Mouse (Mus musculus) lung, embryonic 14.5 days (tissue): ENCODE results near the gene Olfr1325. TPM values are rescaled to one million over a fixed set of nuclear protein-coding genes. Genes with fewer than 3 reads are reported as not detected.
"Not testable (repeated sequence)": the region's sequence is repeated elsewhere in the genome, so short reads cannot be mapped to it uniquely, and the experiment has no call there.

Experiments
- ATAC-seq: fragments of 200-750 bp; cut with Nextera tagmentation; 2 replicates; pipeline ENCODE4 v1.8.0; 2017; ENCODE audit warnings: mild to moderate bottlenecking, moderate TSS enrichment, moderate library complexity; ENCODE audit not compliant: insufficient read depth
- DNase-seq: peaks from one replicate; pipeline ENCODE4 v3.0.0-alpha.2; 2015
- H3K27ac ChIP-seq: fragments of 300-500 bp; sonication (generic); 2 replicates; pipeline ENCODE4 v1.5.1; 2014; ENCODE audit warnings: low read depth, mild to moderate bottlenecking, moderate library complexity
- H3K27me3 ChIP-seq: fragments of 300-500 bp; sonication (generic); 2 replicates; pipeline ENCODE4 v1.6.1; 2014; ENCODE audit warnings: low read length, control low read depth; ENCODE audit not compliant: insufficient read depth
- H3K36me3 ChIP-seq: fragments of 300-500 bp; sonication (generic); 2 replicates; pipeline ENCODE4 v1.6.1; 2014; ENCODE audit warnings: control low read depth; ENCODE audit not compliant: insufficient read depth
- H3K4me1 ChIP-seq: fragments of 300-500 bp; sonication (generic); 2 replicates; pipeline ENCODE4 v1.6.1; 2014; ENCODE audit warnings: antibody characterized with exemption, control low read depth; ENCODE audit not compliant: insufficient read depth
- H3K4me2 ChIP-seq: fragments of 300-500 bp; sonication (generic); 2 replicates; pipeline ENCODE4 v1.6.1; 2014; ENCODE audit warnings: mild to moderate bottlenecking
- H3K4me3 ChIP-seq: fragments of 300-500 bp; sonication (generic); 2 replicates; pipeline ENCODE4 v1.5.1; 2014; ENCODE audit warnings: low read depth, low read length
- H3K9ac ChIP-seq: fragments of 300-500 bp; sonication (generic); 2 replicates; pipeline ENCODE4 v1.6.1; 2014
- H3K9me3 ChIP-seq: fragments of 300-500 bp; sonication (generic); 2 replicates; pipeline ENCODE4 v1.6.1; 2016; ENCODE audit warnings: low read depth, low read length, control low read depth
- CTCF ChIP-seq: IDR thresholded peaks from 2 replicates; pipeline ENCODE4 v1.5.1; 2016; ENCODE audit warnings: antibody characterized with exemption, low read depth
- WGBS: fragments of 180-500 bp; shearing (Covaris S2); extraction: QIAGEN DNeasy Blood & Tissue Kit; methylation state at CpG from one replicate; pipeline ENCODE4 v1.1.7; 2014; 5-methylcytosine and 5-hydroxymethylcytosine counted together
- polyA plus RNA-seq: library from polyadenylated mRNA; unstranded; fragments of >200 nt; fragmentation: Nextera tagmentation; extraction: Ambion mirVana; gene quantifications from 2 replicates; pipeline ENCODE4 v1.2.1, GENCODE M21; 2014

Olfr1325 gene
- not detected in 2 replicates for polyA plus RNA-seq

GRCm38 (mm10) chrX:74592379-74592778 is at the start of gene Olfr1325:
TSS of gene Olfr1325 (plus strand) at chrX:74592679.
- TF ChIP-seq CTCF = no peak
- no peak within 1 kb of the TSS for H3K9ac ChIP-seq
- no peak within 1 kb of the TSS for H3K4me3 ChIP-seq
- no peaks in the 10 kb centered on the region for H3K36me3 ChIP-seq
- no peaks in the 10 kb centered on the region for H3K4me1 ChIP-seq
- H3K27ac ChIP-seq = no peak within 1 kb of the TSS
- no peaks in the 10 kb centered on the region for H3K9me3 ChIP-seq
- no peak within 1 kb of the TSS for H3K4me2 ChIP-seq
- DNase-seq = no peak
- no peaks in the 10 kb centered on the region for H3K27me3 ChIP-seq
- ATAC-seq = no peak
- 89% methylated on average over 2 of the region's 2 CpGs for WGBS

GRCm38 (mm10) chrX:74574788-74575187 is 17.7 kb upstream of the Olfr1325 start, which contains the start of gene Olfr1326-ps1:
TSS of gene Olfr1326-ps1 (minus strand) at chrX:74574888.
- no peak for ATAC-seq
- H3K9me3 ChIP-seq = no peaks in the 10 kb centered on the region
- H3K4me3 ChIP-seq = no peak within 1 kb of the TSS
- H3K4me2 ChIP-seq = no peak within 1 kb of the TSS
- TF ChIP-seq CTCF = no peak
- H3K4me1 ChIP-seq = no peaks in the 10 kb centered on the region
- no peak within 1 kb of the TSS for H3K9ac ChIP-seq
- H3K36me3 ChIP-seq = no peaks in the 10 kb centered on the region
- DNase-seq = no peak
- no peak within 1 kb of the TSS for H3K27ac ChIP-seq
- H3K27me3 ChIP-seq = no peaks in the 10 kb centered on the region

GRCm38 (mm10) chrX:74645466-74646323 is 53.2 kb downstream of the Olfr1325 start, which contains the start of gene Gm5640:
TSS of gene Gm5640 (minus strand) at chrX:74645635.
- not testable (repeated sequence) for DNase-seq
- peak; percentile 65; the same call in 1 of the 2 replicates for ATAC-seq

GRCm38 (mm10) chrX:74646393-74646792 is 53.9 kb downstream of the Olfr1325 start:
- WGBS = no CpG with 5 or more reads among the region's 1 CpGs
- not testable (repeated sequence) for H3K4me2 ChIP-seq, H3K27ac ChIP-seq, DNase-seq, H3K4me1 ChIP-seq, ATAC-seq, H3K4me3 ChIP-seq, H3K27me3 ChIP-seq, H3K36me3 ChIP-seq, H3K9ac ChIP-seq, H3K9me3 ChIP-seq

More at GRCm38 (mm10) chrX:74645466-74646323, 53.2 kb downstream of the Olfr1325 start, which contains the start of gene Gm5640:
- not testable (repeated sequence) for H3K36me3 ChIP-seq, H3K27ac ChIP-seq, H3K4me3 ChIP-seq, H3K9ac ChIP-seq, H3K27me3 ChIP-seq, H3K4me1 ChIP-seq, H3K9me3 ChIP-seq, H3K4me2 ChIP-seq
- WGBS = 68% methylated on average over 2 of the region's 5 CpGs

Other genes with a start within 250 kb of the Olfr1325 start
- gene Lage3, start 239.1 kb upstream of the Olfr1325 start, polyA plus RNA-seq = 113 and 114 TPM in 2 replicates
- gene Ubl4a, start 219.5 kb upstream of the Olfr1325 start, polyA plus RNA-seq = 88.8 and 90.6 TPM in 2 replicates
- gene Slc10a3, start 219.3 kb upstream of the Olfr1325 start, polyA plus RNA-seq = 22.9 and 23.2 TPM in 2 replicates
- 34.2 and 37.1 TPM in 2 replicates for gene Fam3a, start 199.4 kb upstream of the Olfr1325 start, polyA plus RNA-seq
- 19.6 and 20.0 TPM in 2 replicates for gene Ikbkg, start 199.4 kb upstream of the Olfr1325 start, polyA plus RNA-seq
- gene G6pdx, start 163.5 kb upstream of the Olfr1325 start, polyA plus RNA-seq = 48.7 and 53.8 TPM in 2 replicates
- gene Gm6880, start 111.3 kb upstream of the Olfr1325 start, polyA plus RNA-seq = not detected in 2 replicates
- not detected in 2 replicates for gene Olfr1326-ps1, start 17.8 kb upstream of the Olfr1325 start, polyA plus RNA-seq
- gene Gm5640, start 53.0 kb downstream of the Olfr1325 start, polyA plus RNA-seq = not detected in 2 replicates
- gene Gm6890, start 148.2 kb downstream of the Olfr1325 start, polyA plus RNA-seq = not detected in 2 replicates
- gene Gm5936, start 244.5 kb downstream of the Olfr1325 start, polyA plus RNA-seq = not detected in 2 replicates